Mouse (Mus musculus): Measurements from ENCODE around the gene Pih1d1. TPM values are rescaled to one million over a fixed set of nuclear protein-coding genes. Genes with fewer than 3 reads are reported as not detected.

Gene Pih1d1
- polyA plus RNA-seq, 1 experiment, result 6.2 TPM

- Histone ChIP-seq H3K4me3 (replicated peaks) (no peak overlapping the region), H3K36me3 (ENCODE audit: control insufficient read depth) (peaks cover 48% of the 10 kb centered on the region), H3K9me3 (ENCODE audit: control insufficient read depth, low read length) (no peaks in the 10 kb centered on the region), H3K27me3 (ENCODE audit: control insufficient read depth) (no peaks in the 10 kb centered on the region), H3K4me1 (ENCODE audit: control insufficient read depth) (peaks cover 33% of the 10 kb centered on the region)
- TF ChIP-seq TAL1 (IDR thresholded peaks at IDR 0.05; ENCODE audit: low read length), result no peak
- no peak for TF ChIP-seq GATA1 (IDR thresholded peaks at IDR 0.05; ENCODE audit: low read length)
Measured at GRCm38 (mm10) chr7:45141319-45141718, 12.8 kb upstream of the Pih1d1 start.

GRCm38 (mm10) chr7:45141914-45142313, 12.2 kb upstream of the Pih1d1 start:
- H3K36me3 ChIP-seq (ENCODE audit: control insufficient read depth), result peaks cover 54% of the 10 kb centered on the region
- TF ChIP-seq GATA1 (IDR thresholded peaks at IDR 0.05; ENCODE audit: low read length) (no peak), TAL1 (IDR thresholded peaks at IDR 0.05; ENCODE audit: low read length) (no peak)
- no peaks in the 10 kb centered on the region for H3K27me3 ChIP-seq (ENCODE audit: control insufficient read depth)
- H3K9me3 ChIP-seq (ENCODE audit: control insufficient read depth, low read length), result no peaks in the 10 kb centered on the region
- no peak overlapping the region for H3K4me3 ChIP-seq (replicated peaks)
- H3K4me1 ChIP-seq (ENCODE audit: control insufficient read depth), result peaks cover 27% of the 10 kb centered on the region

- Histone ChIP-seq H3K4me1 (ENCODE audit: control insufficient read depth) (peaks cover 3% of the 10 kb centered on the region), H3K27me3 (ENCODE audit: control insufficient read depth) (no peaks in the 10 kb centered on the region), H3K9me3 (ENCODE audit: control insufficient read depth, low read length) (no peaks in the 10 kb centered on the region), H3K36me3 (ENCODE audit: control insufficient read depth) (peaks cover 72% of the 10 kb centered on the region), H3K4me3 (replicated peaks) (no peak overlapping the region)
- TF ChIP-seq TAL1 (IDR thresholded peaks at IDR 0.05; ENCODE audit: low read length), result no peak
- no peak for TF ChIP-seq GATA1 (IDR thresholded peaks at IDR 0.05; ENCODE audit: low read length)
Measured at GRCm38 (mm10) chr7:45144368-45145174, 9.5 kb upstream of the Pih1d1 start.

GRCm38 (mm10) chr7:45145460-45145859, 8.6 kb upstream of the Pih1d1 start:
- Histone ChIP-seq H3K27me3 (ENCODE audit: control insufficient read depth) (no peaks in the 10 kb centered on the region), H3K9me3 (ENCODE audit: control insufficient read depth, low read length) (no peaks in the 10 kb centered on the region), H3K4me1 (ENCODE audit: control insufficient read depth) (peaks cover under 1% of the 10 kb centered on the region), H3K4me3 (replicated peaks) (no peak overlapping the region), H3K36me3 (ENCODE audit: control insufficient read depth) (peaks cover 72% of the 10 kb centered on the region)
- no peak for TF ChIP-seq TAL1 (IDR thresholded peaks at IDR 0.05; ENCODE audit: low read length)
- TF ChIP-seq GATA1 (IDR thresholded peaks at IDR 0.05; ENCODE audit: low read length), result no peak

GRCm38 (mm10) chr7:45147267-45147666, 6.8 kb upstream of the Pih1d1 start:
- TF ChIP-seq GATA1 (IDR thresholded peaks at IDR 0.05; ENCODE audit: low read length), result no peak
- TF ChIP-seq TAL1 (IDR thresholded peaks at IDR 0.05; ENCODE audit: low read length), result no peak
- peaks cover 63% of the 10 kb centered on the region for H3K36me3 ChIP-seq (ENCODE audit: control insufficient read depth)
- H3K27me3 ChIP-seq (ENCODE audit: control insufficient read depth), result no peaks in the 10 kb centered on the region
- peaks cover 7% of the 10 kb centered on the region for H3K4me1 ChIP-seq (ENCODE audit: control insufficient read depth)
- H3K9me3 ChIP-seq (ENCODE audit: control insufficient read depth, low read length), result no peaks in the 10 kb centered on the region
- no peak overlapping the region for H3K4me3 ChIP-seq (replicated peaks)

GRCm38 (mm10) chr7:45147899-45148298, 6.2 kb upstream of the Pih1d1 start:
- Histone ChIP-seq H3K4me1 (ENCODE audit: control insufficient read depth) (peaks cover 7% of the 10 kb centered on the region), H3K9me3 (ENCODE audit: control insufficient read depth, low read length) (no peaks in the 10 kb centered on the region), H3K4me3 (replicated peaks) (no peak overlapping the region), H3K27me3 (ENCODE audit: control insufficient read depth) (no peaks in the 10 kb centered on the region), H3K36me3 (ENCODE audit: control insufficient read depth) (peaks cover 57% of the 10 kb centered on the region)
- no peak for TF ChIP-seq GATA1 (IDR thresholded peaks at IDR 0.05; ENCODE audit: low read length)

- Histone ChIP-seq H3K4me1 (ENCODE audit: control insufficient read depth) (peaks cover 12% of the 10 kb centered on the region), H3K4me3 (replicated peaks) (no peak overlapping the region), H3K27me3 (ENCODE audit: control insufficient read depth) (no peaks in the 10 kb centered on the region), H3K36me3 (ENCODE audit: control insufficient read depth) (peaks cover 50% of the 10 kb centered on the region), H3K9me3 (ENCODE audit: control insufficient read depth, low read length) (no peaks in the 10 kb centered on the region)
- no peak for TF ChIP-seq TAL1 (IDR thresholded peaks at IDR 0.05; ENCODE audit: low read length)
- no peak for TF ChIP-seq GATA1 (IDR thresholded peaks at IDR 0.05; ENCODE audit: low read length)
Measured at GRCm38 (mm10) chr7:45148534-45149098, 5.5 kb upstream of the Pih1d1 start.

GRCm38 (mm10) chr7:45149545-45149944, 4.6 kb upstream of the Pih1d1 start:
- TF ChIP-seq GATA1 (IDR thresholded peaks at IDR 0.05; ENCODE audit: low read length), result no peak
- no peak for TF ChIP-seq TAL1 (IDR thresholded peaks at IDR 0.05; ENCODE audit: low read length)
- no peaks in the 10 kb centered on the region for H3K27me3 ChIP-seq (ENCODE audit: control insufficient read depth)
- H3K9me3 ChIP-seq (ENCODE audit: control insufficient read depth, low read length), result no peaks in the 10 kb centered on the region
- H3K36me3 ChIP-seq (ENCODE audit: control insufficient read depth), result peaks cover 41% of the 10 kb centered on the region
- H3K4me1 ChIP-seq (ENCODE audit: control insufficient read depth), result peaks cover 15% of the 10 kb centered on the region
- no peak overlapping the region for H3K4me3 ChIP-seq (replicated peaks)

GRCm38 (mm10) chr7:45150321-45150720, 3.8 kb upstream of the Pih1d1 start:
- no peaks in the 10 kb centered on the region for H3K27me3 ChIP-seq (ENCODE audit: control insufficient read depth)
- H3K4me3 ChIP-seq (replicated peaks), result no peak overlapping the region
- no peak for TF ChIP-seq TAL1 (IDR thresholded peaks at IDR 0.05; ENCODE audit: low read length)
- TF ChIP-seq GATA1 (IDR thresholded peaks at IDR 0.05; ENCODE audit: low read length), result no peak
- H3K36me3 ChIP-seq (ENCODE audit: control insufficient read depth), result peaks cover 36% of the 10 kb centered on the region
- no peaks in the 10 kb centered on the region for H3K9me3 ChIP-seq (ENCODE audit: control insufficient read depth, low read length)
- peaks cover 22% of the 10 kb centered on the region for H3K4me1 ChIP-seq (ENCODE audit: control insufficient read depth)
